Mouse (Mus musculus) bone marrow macrophage, adult 2 months (primary cell): ENCODE measurements around the gene Fgfr2. TPM values are rescaled to one million over a fixed set of nuclear protein-coding genes. Genes with fewer than 3 reads are reported as not detected.

Experiments used
- H3K27ac ChIP-seq: 2 replicates; pipeline ENCODE4 v1.5.1; 2012; ENCODE audit warnings: low read depth, low read length; ENCODE audit not compliant: insufficient read depth
- H3K4me1 ChIP-seq: 2 replicates; pipeline ENCODE4 v1.6.1; 2012; ENCODE audit warnings: low read length; ENCODE audit not compliant: control insufficient read depth, insufficient read depth
- H3K4me3 ChIP-seq: 2 replicates; pipeline ENCODE4 v1.5.1; 2012; ENCODE audit warnings: mild to moderate bottlenecking, low read length, moderate library complexity; ENCODE audit not compliant: insufficient read depth
- CTCF ChIP-seq: IDR thresholded peaks from 2 replicates; pipeline ENCODE4 v1.5.1; 2012; ENCODE audit warnings: low read depth, mild to moderate bottlenecking, low read length, moderate library complexity
- POLR2A ChIP-seq: IDR thresholded peaks from 2 replicates; pipeline ENCODE4 v1.6.1; 2012; ENCODE audit warnings: mild to moderate bottlenecking, low read depth, low read length, borderline replicate concordance
- polyA plus RNA-seq: library from polyadenylated mRNA; stranded (reverse); fragments of >200 nt; gene quantifications from 2 replicates; pipeline ENCODE4 v1.2.4, GENCODE M21; 2012; ENCODE audit not compliant: missing spikeins, insufficient read depth, insufficient read length

Fgfr2 gene
- polyA plus RNA-seq, 1 experiment = 0.27 TPM

GRCm38 (mm10) chr7:132009002-132009401 lies 1114.1 kb downstream of the Fgfr2 start:
- no peak overlapping the region for H3K27ac ChIP-seq
- H3K4me1 ChIP-seq = no peaks in the 10 kb centered on the region
- no peak overlapping the region for H3K4me3 ChIP-seq
- TF ChIP-seq POLR2A (no peak), CTCF (no peak)

GRCm38 (mm10) chr7:132005996-132006696 lies 1117.0 kb downstream of the Fgfr2 start:
- Histone ChIP-seq H3K4me3 (no peak overlapping the region), H3K27ac (no peak overlapping the region), H3K4me1 (no peaks in the 10 kb centered on the region)
- TF ChIP-seq CTCF (no peak), POLR2A (no peak)

GRCm38 (mm10) chr7:131992873-131993272 lies 1130.3 kb downstream of the Fgfr2 start:
- TF ChIP-seq CTCF (no peak), POLR2A (no peak)
- Histone ChIP-seq H3K4me3 (no peak overlapping the region), H3K27ac (no peak overlapping the region), H3K4me1 (no peaks in the 10 kb centered on the region)

- Histone ChIP-seq H3K4me1 (no peaks in the 10 kb centered on the region), H3K4me3 (no peak overlapping the region), H3K27ac (no peak overlapping the region)
- no peak for TF ChIP-seq CTCF
- no peak for TF ChIP-seq POLR2A
Observed at GRCm38 (mm10) chr7:131992226-131992625, 1130.9 kb downstream of the Fgfr2 start.

- H3K4me3 ChIP-seq = no peak overlapping the region
Observed at GRCm38 (mm10) chr7:131989056-131989455, 1134.1 kb downstream of the Fgfr2 start.

GRCm38 (mm10) chr7:131978609-131979008 lies 1144.5 kb downstream of the Fgfr2 start:
- TF ChIP-seq CTCF = no peak
- no peak for TF ChIP-seq POLR2A
- Histone ChIP-seq H3K4me3 (no peak overlapping the region), H3K27ac (no peak overlapping the region), H3K4me1 (no peaks in the 10 kb centered on the region)

More at GRCm38 (mm10) chr7:131989056-131989455, 1134.1 kb downstream of the Fgfr2 start:
- TF ChIP-seq POLR2A (no peak), CTCF (no peak)
- Histone ChIP-seq H3K4me1 (no peaks in the 10 kb centered on the region), H3K27ac (no peak overlapping the region)

- Histone ChIP-seq H3K4me1 (no peaks in the 10 kb centered on the region), H3K27ac (no peak overlapping the region), H3K4me3 (no peak overlapping the region)
- TF ChIP-seq CTCF (no peak), POLR2A (no peak)
Observed at GRCm38 (mm10) chr7:131975867-131976266, 1147.3 kb downstream of the Fgfr2 start.

- Histone ChIP-seq H3K4me3 (no peak overlapping the region), H3K4me1 (no peaks in the 10 kb centered on the region), H3K27ac (no peak overlapping the region)
- TF ChIP-seq CTCF (no peak), POLR2A (no peak)
Observed at GRCm38 (mm10) chr7:131970255-131970654, 1152.9 kb downstream of the Fgfr2 start.

- H3K4me1 ChIP-seq = no peaks in the 10 kb centered on the region
- H3K4me3 ChIP-seq = no peak overlapping the region
- no peak for TF ChIP-seq CTCF
- no peak for TF ChIP-seq POLR2A
- H3K27ac ChIP-seq = no peak overlapping the region
Observed at GRCm38 (mm10) chr7:131966916-131967494, 1156.1 kb downstream of the Fgfr2 start.
